Mouse (Mus musculus) heart, embryonic 11.5 days (tissue): Measurements from ENCODE around the gene Nr1i3. TPM values are rescaled to one million over a fixed set of nuclear protein-coding genes. Genes with fewer than 3 reads are reported as not detected.
"Not testable (repeated sequence)": the region's sequence is repeated elsewhere in the genome, so short reads cannot be mapped to it uniquely, and the experiment has no call there.

Experiments used
- ATAC-seq: fragments of 200-750 bp; cut with Nextera tagmentation; replicated peaks from 2 replicates; pipeline ENCODE4 v1.8.0; 2017; ENCODE audit warnings: moderate library complexity; ENCODE audit not compliant: insufficient number of reproducible peaks, low FRiP score, low TSS enrichment
- H3K27ac ChIP-seq: fragments of 300-500 bp; sonication (generic); 2 replicates; pipeline ENCODE4 v1.5.1; 2014; ENCODE audit warnings: mild to moderate bottlenecking, low read depth, low read length
- H3K27me3 ChIP-seq: fragments of 300-500 bp; sonication (generic); 2 replicates; pipeline ENCODE4 v1.6.1; 2014; ENCODE audit warnings: mild to moderate bottlenecking, low read length, mixed read lengths; ENCODE audit not compliant: control insufficient read depth, insufficient read depth
- H3K36me3 ChIP-seq: fragments of 300-500 bp; sonication (generic); 2 replicates; pipeline ENCODE4 v1.6.1; 2014; ENCODE audit warnings: mild to moderate bottlenecking, low read length, moderate library complexity, mixed read lengths; ENCODE audit not compliant: control insufficient read depth, insufficient read depth
- H3K4me1 ChIP-seq: fragments of 300-500 bp; sonication (generic); 2 replicates; pipeline ENCODE4 v1.6.1; 2014; ENCODE audit warnings: low read length; ENCODE audit not compliant: control insufficient read depth, insufficient read depth
- H3K4me2 ChIP-seq: fragments of 300-500 bp; sonication (generic); 2 replicates; pipeline ENCODE4 v1.6.1; 2014; ENCODE audit warnings: mild to moderate bottlenecking, moderate library complexity
- H3K4me3 ChIP-seq: fragments of 300-500 bp; sonication (generic); 2 replicates; pipeline ENCODE4 v1.5.1; 2014; ENCODE audit warnings: low read depth, low read length
- H3K9ac ChIP-seq: fragments of 300-500 bp; sonication (generic); 2 replicates; pipeline ENCODE4 v1.6.1; 2014; ENCODE audit warnings: mild to moderate bottlenecking, low read depth, low read length, moderate library complexity
- H3K9me3 ChIP-seq: fragments of 300-500 bp; sonication (generic); replicated peaks from 2 replicates; pipeline ENCODE4 v1.6.1; 2016; ENCODE audit warnings: low read length; ENCODE audit not compliant: control insufficient read depth
- WGBS: fragments of 180-500 bp; shearing (Covaris S2); extraction: QIAGEN DNeasy Blood & Tissue Kit; methylation state at CpG from one replicate; pipeline ENCODE4 v1.1.7; 2014; ENCODE audit not compliant: insufficient replicate concordance; 5-methylcytosine and 5-hydroxymethylcytosine counted together
- polyA plus RNA-seq: library from polyadenylated mRNA; unstranded; fragments of >200 nt; fragmentation: Nextera tagmentation; extraction: Ambion mirVana; gene quantifications from 2 replicates; pipeline ENCODE4 v1.2.1, GENCODE M21; 2014

The Nr1i3 gene
- polyA plus RNA-seq, 1 experiment from 2014 or later, result 0.19 TPM

DNA sequence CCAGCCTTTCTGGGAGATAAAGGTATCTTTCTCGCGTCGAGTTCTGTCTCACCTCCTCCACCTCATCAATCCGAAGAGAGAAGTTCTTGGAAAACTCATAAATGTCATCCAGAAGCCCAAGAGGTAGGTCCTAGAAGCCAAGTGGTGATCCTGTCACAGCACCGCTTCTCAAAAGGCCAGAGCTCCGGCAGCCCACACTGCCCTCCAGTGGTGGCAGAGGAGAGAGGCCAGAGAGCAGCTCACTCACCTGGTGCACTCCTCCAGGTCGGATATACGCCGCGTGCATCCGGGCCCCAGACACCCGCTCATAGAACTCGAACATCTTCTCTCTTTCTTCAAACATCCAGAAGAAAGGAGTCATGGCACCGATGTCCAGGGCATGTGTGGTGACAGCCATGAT lies 24.7 kb downstream of the Nr1i3 start:
- Histone ChIP-seq H3K36me3 (peaks cover 26% of the 10 kb centered on the region), H3K27me3 (no peaks in the 10 kb centered on the region), H3K4me3 (no peak overlapping the region), H3K4me1 (peaks cover 5% of the 10 kb centered on the region; the same call in 1 of the 2 replicates), H3K4me2 (no peak overlapping the region), H3K9ac (no peak overlapping the region), H3K27ac (no peak overlapping the region), H3K9me3 (no peaks in the 10 kb centered on the region)
- ATAC-seq, result no peak
- 69% methylated on average over 14 of the region's 14 CpGs for WGBS

DNA sequence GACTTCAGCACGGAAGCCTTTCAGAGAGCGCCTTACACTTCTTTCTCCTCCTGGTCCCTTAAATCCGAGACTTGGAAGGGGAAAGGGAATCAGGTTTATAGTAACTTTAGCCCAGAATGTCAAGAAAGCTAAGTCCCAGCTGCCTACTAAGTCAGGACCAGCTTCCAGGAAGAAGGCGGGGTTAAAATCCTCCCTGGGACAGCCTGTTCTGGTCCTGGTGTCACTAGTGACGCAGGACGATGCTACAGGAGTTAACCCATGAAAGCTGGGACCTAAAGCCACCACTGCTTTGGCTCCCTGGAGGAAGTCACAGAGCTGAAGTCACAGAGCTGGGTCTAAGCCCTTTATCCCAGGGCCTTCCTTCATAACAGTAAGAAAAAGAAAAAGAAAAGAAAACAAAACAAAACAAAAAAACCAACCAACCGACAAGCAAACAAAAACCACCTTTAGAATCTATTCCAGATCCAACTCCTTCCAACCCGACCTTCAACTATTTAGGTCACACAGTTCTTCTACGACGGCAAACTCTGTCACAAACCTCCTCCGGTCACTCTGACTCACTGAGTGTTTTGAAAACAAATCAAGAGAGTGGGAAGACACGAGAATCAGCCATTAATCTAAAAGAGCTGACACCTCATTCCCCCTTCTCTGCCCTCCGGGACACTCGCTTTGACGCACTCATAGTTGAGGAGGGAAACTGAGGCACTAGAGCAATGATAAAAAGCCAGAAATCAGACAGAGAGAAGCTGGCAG lies 26.4 kb downstream of the Nr1i3 start:
- no peaks in the 10 kb centered on the region for H3K27me3 ChIP-seq
- no peak for ATAC-seq
- no peak overlapping the region for H3K27ac ChIP-seq
- no peaks in the 10 kb centered on the region for H3K4me1 ChIP-seq
- H3K4me3 ChIP-seq, result no peak overlapping the region
- WGBS, result 76% methylated on average over 15 of the region's 15 CpGs
- H3K4me2 ChIP-seq, result no peak overlapping the region
- H3K9ac ChIP-seq, result no peak overlapping the region
- no peaks in the 10 kb centered on the region for H3K9me3 ChIP-seq
- H3K36me3 ChIP-seq, result peaks cover 24% of the 10 kb centered on the region

DNA sequence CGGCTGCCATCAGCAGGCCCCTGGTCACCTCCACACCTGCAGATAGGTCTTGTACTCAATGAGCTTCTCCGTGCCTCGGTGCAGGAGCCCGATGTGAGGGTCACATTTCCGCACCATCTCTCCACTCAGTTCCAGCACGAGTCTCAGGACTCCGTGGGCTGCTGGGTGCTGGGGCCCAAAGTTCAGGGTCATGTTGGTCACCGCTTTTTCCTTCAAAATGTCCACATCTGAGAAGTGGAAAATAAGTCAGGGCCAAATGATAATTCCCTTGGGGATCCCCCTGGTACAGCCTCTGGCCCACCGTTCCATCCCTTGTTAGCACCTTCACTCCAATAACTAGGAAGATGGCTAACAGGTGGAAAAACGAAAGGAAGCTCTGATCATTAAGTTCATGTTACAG lies 27.1 kb downstream of the Nr1i3 start:
- Histone ChIP-seq H3K4me3 (no peak overlapping the region), H3K9me3 (no peaks in the 10 kb centered on the region), H3K27ac (no peak overlapping the region), H3K4me2 (no peak overlapping the region), H3K27me3 (no peaks in the 10 kb centered on the region), H3K36me3 (peaks cover 23% of the 10 kb centered on the region), H3K4me1 (peaks cover 6% of the 10 kb centered on the region), H3K9ac (no peak overlapping the region)
- WGBS, result 94% methylated on average over 10 of the region's 10 CpGs
- no peak for ATAC-seq

DNA sequence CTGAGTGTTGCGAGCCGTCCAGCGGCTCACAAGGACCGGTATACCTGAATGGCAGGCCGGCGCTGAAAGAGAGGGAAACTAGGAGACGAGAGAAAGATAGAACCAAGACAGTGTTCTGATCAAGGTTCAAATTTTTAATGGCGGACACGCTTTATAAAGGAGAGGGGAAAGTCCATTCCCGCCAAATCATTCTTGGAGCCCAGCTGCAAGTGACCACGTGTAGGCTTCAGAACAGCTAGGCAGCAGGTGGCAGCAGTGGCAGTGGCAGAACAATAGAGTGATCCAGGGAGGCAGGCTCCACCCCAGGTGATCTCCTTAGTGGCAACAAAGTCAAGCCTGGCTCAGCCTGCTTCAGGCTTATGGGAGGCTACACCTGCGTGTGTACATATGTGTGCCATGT lies 28.2 kb downstream of the Nr1i3 start:
- H3K9ac ChIP-seq, H3K4me3 ChIP-seq, H3K4me1 ChIP-seq, H3K4me2 ChIP-seq, H3K9me3 ChIP-seq, H3K27me3 ChIP-seq, ATAC-seq, H3K27ac ChIP-seq: not testable (repeated sequence)
- WGBS, result 88% methylated on average over 12 of the region's 12 CpGs
- peaks cover 17% of the 10 kb centered on the region for H3K36me3 ChIP-seq

DNA sequence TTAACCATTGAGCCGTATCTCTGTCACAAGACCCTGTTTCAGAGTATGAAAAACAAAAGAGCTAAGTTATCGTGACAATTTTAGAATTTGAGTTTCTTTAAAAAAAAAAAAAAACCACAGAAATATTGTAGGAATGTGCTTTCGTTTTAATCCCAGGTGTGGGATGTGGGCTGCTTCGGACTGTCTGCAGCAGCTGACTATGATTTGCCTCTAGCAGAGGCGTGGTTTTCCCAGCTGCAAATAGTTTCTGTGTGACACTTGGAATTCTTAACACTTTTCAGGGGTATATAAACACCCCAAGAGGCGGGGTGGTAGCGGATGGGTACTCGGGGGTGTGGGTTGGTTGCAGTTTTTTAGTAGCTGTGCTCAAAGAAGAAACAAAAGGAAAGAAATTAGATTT lies 31.6 kb downstream of the Nr1i3 start:
- H3K4me3 ChIP-seq, result no peak overlapping the region
- WGBS, result 83% methylated on average over 8 of the region's 8 CpGs
- H3K27ac ChIP-seq, result no peak overlapping the region
- no peak for ATAC-seq
- H3K36me3 ChIP-seq, result peaks cover 6% of the 10 kb centered on the region; the same call in 1 of the 2 replicates
- H3K9me3 ChIP-seq, result no peaks in the 10 kb centered on the region
- H3K27me3 ChIP-seq, result no peaks in the 10 kb centered on the region
- peak overlapping the region; percentile 81; the same call in 1 of the 2 replicates for H3K4me2 ChIP-seq
- peaks cover 20% of the 10 kb centered on the region for H3K4me1 ChIP-seq
- no peak overlapping the region for H3K9ac ChIP-seq

DNA sequence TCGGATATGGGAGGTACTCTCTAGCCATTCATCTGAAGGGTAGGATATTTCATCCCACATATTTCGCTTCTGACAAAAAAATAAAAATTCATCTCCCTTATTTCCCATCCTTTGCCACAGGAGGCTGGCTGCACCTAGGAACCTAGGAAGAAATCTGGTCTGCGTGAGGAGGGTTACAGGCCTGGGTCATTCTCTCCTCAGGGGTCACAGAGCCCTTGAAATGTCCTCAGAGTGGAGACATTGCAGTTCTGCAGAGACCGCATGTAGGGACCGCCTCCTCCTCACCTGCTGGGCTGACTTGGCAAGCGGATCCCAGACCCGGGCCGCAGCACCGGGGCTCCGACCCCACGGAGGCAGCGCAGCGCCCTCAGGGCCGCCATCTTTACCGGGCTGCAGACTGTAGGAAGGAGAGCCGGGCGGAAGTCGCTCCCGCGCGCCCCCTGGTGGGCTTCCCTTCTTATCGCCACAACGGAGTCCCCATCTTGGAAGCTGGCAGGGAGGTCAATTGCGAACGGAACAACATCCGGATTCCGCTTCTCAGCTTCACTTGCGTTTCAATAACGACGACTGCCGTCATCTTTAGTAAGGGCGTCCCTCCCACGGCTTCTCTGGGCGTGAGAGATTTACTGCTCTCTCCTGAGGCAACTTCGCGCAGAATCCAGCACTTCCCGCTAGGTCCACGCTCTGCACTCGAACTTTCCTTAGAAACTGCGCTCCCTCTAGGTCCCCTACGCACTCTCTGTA lies 33.1 kb downstream of the Nr1i3 start:
- WGBS, result under 1% methylated on average over 41 of the region's 41 CpGs
- ATAC-seq, result peak; percentile 87
- H3K9me3 ChIP-seq, result no peaks in the 10 kb centered on the region
- peak overlapping the region; percentile 98 for H3K9ac ChIP-seq
- peak overlapping the region; percentile 84 for H3K4me3 ChIP-seq
- peak overlapping the region; percentile 92 for H3K27ac ChIP-seq
- peaks cover 6% of the 10 kb centered on the region; the same call in 1 of the 2 replicates for H3K36me3 ChIP-seq
- H3K4me1 ChIP-seq, result peaks cover 34% of the 10 kb centered on the region
- peak overlapping the region; percentile 81 for H3K4me2 ChIP-seq
- 0 out of 2 replicates have a peak, but pooled peaks cover 3% of the 10 kb centered on the region for H3K27me3 ChIP-seq

DNA sequence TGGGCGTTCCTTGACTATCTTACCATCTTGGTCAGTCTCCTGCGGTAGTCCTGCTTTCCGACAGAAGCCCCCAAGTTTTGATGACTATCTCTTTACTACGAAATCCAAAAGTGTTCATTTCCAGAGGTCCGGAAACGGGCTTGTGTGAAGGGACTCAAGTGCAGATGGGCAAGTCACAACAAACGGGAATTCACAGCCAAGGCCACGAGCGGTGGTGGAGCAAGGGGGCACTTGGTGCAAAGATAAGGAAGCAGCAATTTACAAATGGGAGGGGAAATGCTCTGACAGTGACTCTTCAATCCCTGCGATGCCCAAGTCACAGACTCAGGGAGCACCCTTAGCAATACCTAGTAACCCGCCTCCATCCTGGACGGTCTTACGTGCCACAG lies 33.7 kb downstream of the Nr1i3 start:
- Histone ChIP-seq H3K4me1 (peaks cover 40% of the 10 kb centered on the region), H3K4me3 (peak overlapping the region; percentile 84), H3K4me2 (peak overlapping the region; percentile 81), H3K36me3 (peaks cover 6% of the 10 kb centered on the region; the same call in 1 of the 2 replicates), H3K9me3 (no peaks in the 10 kb centered on the region), H3K27ac (peak overlapping the region; percentile 92), H3K27me3 (0 out of 2 replicates have a peak, but pooled peaks cover 3% of the 10 kb centered on the region), H3K9ac (peak overlapping the region; percentile 98)
- 7% methylated on average over 13 of the region's 13 CpGs for WGBS
- no peak for ATAC-seq

DNA sequence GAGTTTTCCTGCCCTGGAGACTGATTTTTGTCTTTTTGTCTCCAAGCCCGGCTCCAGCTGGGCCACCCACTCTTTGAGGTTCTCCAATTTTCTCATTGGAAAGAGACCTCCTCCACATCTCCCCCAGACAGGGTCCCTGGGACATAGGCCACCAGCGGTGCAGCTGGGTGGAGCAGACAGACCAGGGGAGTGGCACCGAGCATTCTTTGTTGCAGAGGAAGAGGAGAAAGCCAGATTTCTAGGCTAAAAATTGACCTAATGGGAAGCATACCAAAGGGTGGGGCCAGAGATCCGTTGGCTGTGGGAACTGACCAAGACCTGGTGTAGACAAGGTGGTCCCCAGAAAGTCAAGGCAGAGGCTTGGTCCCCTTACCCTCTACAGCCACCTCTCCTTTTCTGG lies 34.1 kb downstream of the Nr1i3 start:
- WGBS, result 24% methylated on average over 4 of the region's 4 CpGs
- H3K4me1 ChIP-seq, result peaks cover 41% of the 10 kb centered on the region
- ATAC-seq, result no peak

More for the DNA sequence above, 34.1 kb downstream of the Nr1i3 start:
- H3K36me3 ChIP-seq, result peaks cover 6% of the 10 kb centered on the region; the same call in 1 of the 2 replicates
- H3K4me3 ChIP-seq, result peak overlapping the region; percentile 84; the same call in 1 of the 2 replicates
- no peaks in the 10 kb centered on the region for H3K9me3 ChIP-seq
- H3K27ac ChIP-seq, result peak overlapping the region; percentile 92
- H3K4me2 ChIP-seq, result peak overlapping the region; percentile 81
- 0 out of 2 replicates have a peak, but pooled peaks cover 3% of the 10 kb centered on the region for H3K27me3 ChIP-seq
- H3K9ac ChIP-seq, result peak overlapping the region; percentile 98; the same call in 1 of the 2 replicates
